Mouse (Mus musculus) embryonic facial prominence, embryonic 15.5 days (tissue): ENCODE results near the gene Fam13c. TPM values are rescaled to one million over a fixed set of nuclear protein-coding genes. Genes with fewer than 3 reads are reported as not detected.

Experiments
- ATAC-seq: fragments of 200-750 bp; cut with Nextera tagmentation; 2 replicates; pipeline ENCODE4 v1.8.0; 2017; ENCODE audit warnings: low read depth, moderate TSS enrichment; ENCODE audit not compliant: insufficient number of reproducible peaks, low FRiP score, low TSS enrichment
- H3K27ac ChIP-seq: fragments of 300-500 bp; sonication (generic); replicated peaks from 2 replicates; pipeline ENCODE4 v1.5.1; 2015; ENCODE audit warnings: mild to moderate bottlenecking, inconsistent platforms
- H3K27me3 ChIP-seq: fragments of 300-500 bp; sonication (generic); 2 replicates; pipeline ENCODE4 v1.6.1; 2015; ENCODE audit warnings: inconsistent platforms
- H3K36me3 ChIP-seq: fragments of 300-500 bp; sonication (generic); 2 replicates; pipeline ENCODE4 v1.6.1; 2015; ENCODE audit warnings: mild to moderate bottlenecking, inconsistent platforms
- H3K4me1 ChIP-seq: fragments of 300-500 bp; sonication (generic); 2 replicates; pipeline ENCODE4 v1.6.1; 2015; ENCODE audit warnings: inconsistent platforms
- H3K4me2 ChIP-seq: fragments of 300-500 bp; sonication (generic); replicated peaks from 2 replicates; pipeline ENCODE4 v1.6.1; 2015; ENCODE audit warnings: mild to moderate bottlenecking, inconsistent platforms
- H3K4me3 ChIP-seq: fragments of 300-500 bp; sonication (generic); replicated peaks from 2 replicates; pipeline ENCODE4 v1.5.1; 2015; ENCODE audit warnings: mild to moderate bottlenecking, inconsistent platforms
- H3K9ac ChIP-seq: fragments of 300-500 bp; sonication (generic); 2 replicates; pipeline ENCODE4 v1.6.1; 2015; ENCODE audit warnings: inconsistent platforms
- H3K9me3 ChIP-seq: fragments of 300-500 bp; sonication (generic); replicated peaks from 2 replicates; pipeline ENCODE4 v1.6.1; 2016; ENCODE audit warnings: inconsistent platforms
- WGBS: fragments of 180-500 bp; shearing (Covaris S2); methylation state at CpG from one replicate; pipeline ENCODE4 v1.1.7; 2015; 5-methylcytosine and 5-hydroxymethylcytosine counted together
- polyA plus RNA-seq: library from polyadenylated mRNA; unstranded; fragments of >200 nt; fragmentation: Nextera tagmentation; extraction: Ambion mirVana; gene quantifications from 2 replicates; pipeline ENCODE4 v1.2.1, GENCODE M21; 2015

Fam13c gene
- polyA plus RNA-seq, 1 experiment from 2014 or later, result 13.6 TPM

DNA sequence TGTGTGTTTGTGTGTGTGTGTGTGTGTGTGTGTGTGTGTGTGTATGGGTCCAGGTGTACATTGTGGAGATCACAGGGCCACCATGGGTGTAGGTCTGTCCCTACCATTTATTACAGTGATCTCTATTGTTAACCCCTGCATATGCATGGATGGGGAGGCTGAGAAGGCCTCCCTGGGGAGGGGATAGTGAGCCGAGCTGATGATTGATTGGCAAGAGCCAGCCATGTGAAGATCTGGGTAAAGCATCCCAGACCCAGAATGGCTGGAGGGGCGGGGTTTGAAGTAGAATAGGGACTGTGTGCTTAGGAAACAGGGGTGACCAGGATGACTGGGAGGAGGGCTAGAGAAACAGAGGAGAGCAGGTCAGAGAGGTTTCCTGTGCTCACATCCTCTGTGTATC is 58.0 kb downstream of the Fam13c start:
- ATAC-seq, result no peak
- peaks cover 23% of the 10 kb centered on the region for H3K4me1 ChIP-seq
- no peak overlapping the region for H3K27ac ChIP-seq
- no peaks in the 10 kb centered on the region for H3K27me3 ChIP-seq
- no peak overlapping the region for H3K9ac ChIP-seq
- H3K4me2 ChIP-seq, result no peak overlapping the region
- H3K4me3 ChIP-seq, result no peak overlapping the region
- no peaks in the 10 kb centered on the region for H3K36me3 ChIP-seq
- H3K9me3 ChIP-seq, result no peaks in the 10 kb centered on the region
- 59% methylated on average over 2 of the region's 2 CpGs for WGBS

- no peak overlapping the region for H3K4me3 ChIP-seq
- H3K9ac ChIP-seq, result no peak overlapping the region
- H3K9me3 ChIP-seq, result no peaks in the 10 kb centered on the region
- 55% methylated on average over 13 of the region's 13 CpGs for WGBS
- H3K4me1 ChIP-seq, result peaks cover 15% of the 10 kb centered on the region
- no peak overlapping the region for H3K4me2 ChIP-seq
- no peak overlapping the region for H3K27ac ChIP-seq
- ATAC-seq, result no peak
- H3K36me3 ChIP-seq, result no peaks in the 10 kb centered on the region
- no peaks in the 10 kb centered on the region for H3K27me3 ChIP-seq
Observed at GRCm38 (mm10) chr10:70499246-70499645, 59.0 kb downstream of the Fam13c start.

DNA sequence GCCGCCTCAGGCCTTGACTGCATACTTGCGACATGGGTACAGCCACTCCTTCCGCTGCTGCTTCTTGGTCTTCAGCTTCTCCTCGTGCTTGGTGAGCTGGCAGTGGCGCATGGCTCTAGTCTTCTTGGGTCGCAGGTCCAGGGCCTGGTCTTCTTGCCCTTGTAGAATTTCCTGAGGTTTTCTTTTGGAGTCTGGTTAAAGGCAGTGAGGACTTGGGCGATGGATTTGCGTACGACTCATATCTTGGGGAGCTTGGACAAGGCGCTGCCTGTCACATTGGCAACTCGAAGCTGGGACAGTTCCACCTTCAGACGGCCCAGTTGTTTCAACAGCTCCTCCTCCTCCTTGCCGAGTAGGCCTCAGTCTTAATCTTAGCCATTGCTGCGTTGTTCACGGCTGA is 64.6 kb downstream of the Fam13c start:
- Histone ChIP-seq H3K27ac (no peak overlapping the region), H3K36me3 (no peaks in the 10 kb centered on the region), H3K4me3 (no peak overlapping the region), H3K9ac (no peak overlapping the region), H3K4me1 (no peaks in the 10 kb centered on the region), H3K4me2 (no peak overlapping the region), H3K27me3 (no peaks in the 10 kb centered on the region), H3K9me3 (no peaks in the 10 kb centered on the region; the same call in 1 of the 2 replicates)
- WGBS, result 91% methylated on average over 15 of the region's 15 CpGs
- ATAC-seq, result no peak

DNA sequence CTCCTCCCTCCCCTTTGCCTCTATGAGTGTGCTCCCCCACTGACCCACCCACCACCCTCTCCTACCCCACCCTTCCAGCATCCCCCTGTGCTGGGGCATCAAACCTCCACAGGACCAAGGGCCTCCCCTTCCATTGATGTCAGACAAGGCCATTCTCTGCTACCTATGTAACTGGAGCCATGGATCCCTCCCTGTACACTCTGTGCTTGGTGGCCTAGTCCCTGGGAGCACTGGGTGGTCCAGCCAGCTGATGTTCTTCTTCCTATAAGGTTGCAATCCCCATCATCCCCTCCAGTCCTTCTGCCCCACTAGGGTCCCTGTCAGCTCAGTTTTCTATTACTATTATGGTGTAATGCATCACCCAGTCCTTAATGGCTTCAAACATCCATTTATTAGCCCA is 65.1 kb downstream of the Fam13c start:
- no peaks in the 10 kb centered on the region for H3K36me3 ChIP-seq
- H3K9ac ChIP-seq, result no peak overlapping the region
- ATAC-seq, result no peak
- H3K9me3 ChIP-seq, result no peaks in the 10 kb centered on the region; the same call in 1 of the 2 replicates
- H3K4me3 ChIP-seq, result no peak overlapping the region
- H3K4me1 ChIP-seq, result no peaks in the 10 kb centered on the region
- H3K27me3 ChIP-seq, result no peaks in the 10 kb centered on the region
- H3K27ac ChIP-seq, result no peak overlapping the region
- H3K4me2 ChIP-seq, result no peak overlapping the region

GRCm38 (mm10) chr10:70505842-70506241 is 65.6 kb downstream of the Fam13c start:
- WGBS, result 71% methylated on average over 5 of the region's 5 CpGs

DNA sequence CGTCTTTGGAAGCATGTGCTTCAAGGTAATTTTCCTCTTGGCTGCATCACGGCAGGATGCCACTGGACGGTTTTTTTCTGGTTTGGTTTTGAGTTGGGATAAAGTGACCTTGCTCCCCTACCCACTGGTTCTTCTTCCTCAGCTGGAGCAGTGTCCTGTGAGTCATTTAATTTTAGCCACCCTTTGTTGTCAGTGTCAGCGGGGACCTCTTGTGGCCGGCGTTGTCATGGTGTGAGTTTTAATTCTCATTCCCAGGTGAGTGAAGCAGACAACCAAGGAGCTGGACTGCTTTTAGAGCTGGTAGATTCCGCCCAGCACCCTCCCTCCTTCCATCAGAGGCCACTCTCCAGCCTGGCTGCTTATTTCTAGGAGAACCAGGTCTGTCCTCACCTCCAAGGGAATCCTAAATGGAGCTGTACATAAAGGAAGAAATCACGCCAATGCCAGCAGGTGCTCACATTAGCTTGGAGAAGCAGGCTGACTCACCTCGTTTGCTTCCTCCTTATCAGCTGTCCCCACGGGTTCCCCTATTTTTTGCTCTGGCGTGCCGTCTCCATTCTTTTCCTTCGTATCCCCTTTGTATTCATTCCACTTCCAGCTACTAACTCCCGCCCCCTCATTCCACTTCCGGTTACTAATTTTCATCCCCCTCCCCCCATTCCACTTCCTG is 66.4 kb downstream of the Fam13c start:
- Histone ChIP-seq H3K36me3 (no peaks in the 10 kb centered on the region), H3K4me3 (no peak overlapping the region), H3K4me2 (no peak overlapping the region), H3K27ac (no peak overlapping the region), H3K27me3 (no peaks in the 10 kb centered on the region), H3K9me3 (no peaks in the 10 kb centered on the region; the same call in 1 of the 2 replicates), H3K9ac (no peak overlapping the region), H3K4me1 (no peaks in the 10 kb centered on the region)
- WGBS, result 65% methylated on average over 15 of the region's 15 CpGs
- no peak for ATAC-seq

More at GRCm38 (mm10) chr10:70505842-70506241, 65.6 kb downstream of the Fam13c start:
- Histone ChIP-seq H3K9me3 (no peaks in the 10 kb centered on the region; the same call in 1 of the 2 replicates), H3K4me2 (no peak overlapping the region), H3K36me3 (no peaks in the 10 kb centered on the region), H3K27ac (no peak overlapping the region), H3K4me1 (no peaks in the 10 kb centered on the region), H3K4me3 (no peak overlapping the region), H3K27me3 (no peaks in the 10 kb centered on the region), H3K9ac (no peak overlapping the region)
- ATAC-seq, result no peak

DNA sequence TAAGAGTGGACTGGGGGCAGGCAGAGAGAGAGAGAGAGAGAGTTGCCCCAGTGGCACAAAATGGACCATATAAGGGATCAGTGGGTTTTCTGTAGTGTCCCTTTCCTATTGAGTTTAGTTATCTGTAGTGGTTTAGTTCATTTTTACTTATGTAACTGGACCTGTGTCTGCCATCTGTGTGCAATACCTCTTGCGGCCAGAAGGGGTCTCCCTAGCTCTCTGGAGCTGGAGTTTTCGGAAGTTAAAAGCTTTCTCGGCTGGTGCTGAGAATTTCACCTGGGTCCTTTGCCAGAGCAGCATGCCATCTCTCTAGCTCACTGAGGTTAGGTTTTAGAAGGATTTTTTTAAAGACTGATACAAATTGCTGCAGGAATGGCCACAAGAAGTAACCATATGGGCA is 67.6 kb downstream of the Fam13c start:
- H3K27me3 ChIP-seq, result no peaks in the 10 kb centered on the region
- H3K9me3 ChIP-seq, result no peaks in the 10 kb centered on the region; the same call in 1 of the 2 replicates
- H3K4me2 ChIP-seq, result no peak overlapping the region
- H3K9ac ChIP-seq, result no peak overlapping the region
- H3K4me3 ChIP-seq, result no peak overlapping the region
- H3K27ac ChIP-seq, result no peak overlapping the region
- H3K36me3 ChIP-seq, result no peaks in the 10 kb centered on the region
- no peaks in the 10 kb centered on the region for H3K4me1 ChIP-seq
- no peak for ATAC-seq
- WGBS, result 88% methylated on average over 3 of the region's 3 CpGs

DNA sequence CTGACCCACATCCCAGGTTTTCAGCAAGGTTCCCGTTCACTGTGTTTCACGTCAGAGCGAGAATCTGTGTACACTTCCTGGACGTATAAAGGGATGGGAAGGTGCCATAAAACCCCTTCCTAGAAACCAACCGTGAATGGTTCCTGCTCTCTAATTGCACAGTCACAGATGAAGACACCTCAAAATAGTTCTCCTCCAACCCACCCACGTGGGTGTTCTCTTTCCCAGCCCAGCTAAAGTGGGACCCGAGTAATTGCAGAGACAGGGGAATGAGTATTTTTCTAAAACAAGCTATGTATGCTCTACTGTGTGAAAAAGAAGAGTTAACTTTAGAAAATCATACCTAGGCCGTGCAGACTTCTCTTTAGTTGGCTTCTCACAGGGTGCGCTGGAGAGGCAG is 74.6 kb downstream of the Fam13c start:
- no peaks in the 10 kb centered on the region for H3K9me3 ChIP-seq
- H3K4me1 ChIP-seq, result peaks cover 5% of the 10 kb centered on the region
- H3K27ac ChIP-seq, result no peak overlapping the region
- H3K4me3 ChIP-seq, result no peak overlapping the region
- no peak overlapping the region for H3K9ac ChIP-seq
- no peak for ATAC-seq
- peaks cover 5% of the 10 kb centered on the region; the same call in 1 of the 2 replicates for H3K27me3 ChIP-seq
- WGBS, result 77% methylated on average over 9 of the region's 9 CpGs
- no peak overlapping the region for H3K4me2 ChIP-seq
- no peaks in the 10 kb centered on the region for H3K36me3 ChIP-seq

DNA sequence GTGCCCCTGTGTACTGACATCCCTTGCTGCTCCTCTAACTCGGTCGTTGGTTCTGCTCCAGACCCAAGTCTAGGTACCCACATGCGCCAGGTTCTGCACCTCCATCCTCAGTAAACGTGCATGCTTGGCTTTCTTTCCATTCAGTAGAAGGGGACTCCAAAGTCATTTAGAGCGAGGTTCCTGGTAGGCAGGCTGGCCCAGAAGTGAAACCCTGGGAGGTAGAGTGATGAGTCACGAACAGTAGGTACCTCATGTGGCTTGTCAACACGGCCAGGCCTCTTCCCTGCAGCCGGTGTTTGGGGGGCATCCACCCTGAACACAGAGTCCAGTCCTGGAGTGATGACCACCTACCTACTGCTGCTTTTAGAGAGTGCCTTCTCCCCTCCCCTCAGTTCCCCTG is 76.4 kb downstream of the Fam13c start:
- Histone ChIP-seq H3K36me3 (no peaks in the 10 kb centered on the region), H3K27me3 (peaks cover 5% of the 10 kb centered on the region; the same call in 1 of the 2 replicates), H3K4me1 (peaks cover 22% of the 10 kb centered on the region), H3K4me2 (no peak overlapping the region), H3K4me3 (no peak overlapping the region), H3K9me3 (no peaks in the 10 kb centered on the region), H3K27ac (no peak overlapping the region), H3K9ac (no peak overlapping the region)
- 85% methylated on average over 8 of the region's 8 CpGs for WGBS
- no peak for ATAC-seq

GRCm38 (mm10) chr10:70519640-70520099 is 79.4 kb downstream of the Fam13c start:
- ATAC-seq, result no peak
- 9% methylated on average over 14 of the region's 14 CpGs for WGBS
- H3K4me2 ChIP-seq, result peak overlapping the region; percentile 92
- peak overlapping the region; percentile 45 for H3K4me3 ChIP-seq
- H3K4me1 ChIP-seq, result peaks cover 23% of the 10 kb centered on the region
- H3K9me3 ChIP-seq, result no peaks in the 10 kb centered on the region
- no peak overlapping the region for H3K27ac ChIP-seq
- peaks cover 5% of the 10 kb centered on the region; the same call in 1 of the 2 replicates for H3K27me3 ChIP-seq
- no peaks in the 10 kb centered on the region for H3K36me3 ChIP-seq
- no peak overlapping the region for H3K9ac ChIP-seq

DNA sequence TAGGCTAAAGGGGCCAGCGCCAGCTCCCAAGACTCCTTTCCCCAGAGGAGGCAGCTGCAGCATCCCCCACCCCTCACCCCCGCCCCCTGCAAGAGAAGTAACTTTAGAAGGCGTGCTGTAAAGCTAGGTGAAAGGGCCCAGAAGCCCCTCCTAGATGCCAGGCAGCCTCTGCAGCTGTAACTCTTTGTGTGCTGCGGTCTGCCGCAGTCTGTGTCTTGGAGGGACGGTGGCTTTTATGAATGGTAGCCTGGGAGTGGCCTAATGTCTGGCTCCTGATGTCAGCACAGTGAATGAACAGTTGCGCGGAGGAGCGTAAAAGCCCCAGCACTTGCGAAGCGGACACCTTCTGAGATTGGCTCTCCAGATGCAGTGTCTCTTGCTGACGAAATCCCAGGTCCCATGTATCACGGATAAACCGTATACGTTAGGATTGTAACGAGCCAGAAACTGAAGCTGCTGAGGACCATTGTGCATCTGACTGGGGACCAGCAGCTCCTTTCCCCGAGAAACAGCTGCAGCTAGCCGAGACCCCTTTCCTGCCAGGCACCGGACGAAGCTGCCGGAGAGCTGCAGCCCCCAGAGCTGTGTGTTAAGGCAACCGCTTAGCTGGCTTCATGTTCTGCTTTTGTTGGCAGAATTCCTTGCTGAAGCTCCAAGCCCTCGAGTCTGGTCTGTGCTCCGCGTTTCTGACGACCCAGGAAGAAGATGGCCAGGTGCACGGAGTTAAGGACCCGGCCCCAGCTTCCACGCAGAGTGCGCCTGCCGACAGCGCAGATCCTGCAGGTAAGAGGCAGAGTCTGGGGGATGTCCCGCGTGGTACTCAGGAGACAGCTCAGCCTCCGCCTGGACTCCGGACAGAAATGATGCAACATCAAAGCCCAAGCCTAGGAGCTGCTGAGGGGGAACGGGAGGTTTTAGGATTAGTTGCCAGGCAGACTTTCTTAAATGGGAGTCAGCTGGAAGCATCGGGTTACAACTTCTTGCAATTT is 80.2 kb downstream of the Fam13c start:
- peak; percentile 60; the same call in 1 of the 2 replicates for ATAC-seq
- WGBS, result under 1% methylated on average over 38 of the region's 38 CpGs
- peak overlapping the region; percentile 92 for H3K4me2 ChIP-seq
- H3K9ac ChIP-seq, result 0 out of 2 replicates have a peak overlapping the region, but pooled peaks have one; percentile 6
- peak overlapping the region; percentile 59 for H3K27ac ChIP-seq
- H3K9me3 ChIP-seq, result 0 out of 2 replicates have a peak, but pooled peaks cover 2% of the 10 kb centered on the region
- H3K27me3 ChIP-seq, result peaks cover 5% of the 10 kb centered on the region; the same call in 1 of the 2 replicates
- peaks cover 23% of the 10 kb centered on the region for H3K4me1 ChIP-seq
- H3K36me3 ChIP-seq, result peaks cover 5% of the 10 kb centered on the region; the same call in 1 of the 2 replicates
- peak overlapping the region; percentile 45 for H3K4me3 ChIP-seq
